Mouse (Mus musculus) retina, adult 2 months (tissue): ENCODE results near the gene Usmg5.
"Not testable (repeated sequence)": the region's sequence is repeated elsewhere in the genome, so short reads cannot be mapped to it uniquely, and the experiment has no call there.

Experiments used
- DNase-seq: peaks from one replicate; pipeline ENCODE4 v3.0.0-alpha.2; 2012; ENCODE audit warnings: low read depth, low spot score

Gene Usmg5

GRCm38 (mm10) chr19:47090550-47091156 lies at the start of gene Usmg5, which contains the start of gene Pdcd11:
Usmg5 (minus strand) TSS chr19:47090647.
Pdcd11 (plus strand) TSS chr19:47090768.
- DNase-seq = peak; percentile 92

- not testable (repeated sequence) for DNase-seq
Observed at GRCm38 (mm10) chr19:47139611-47140010, 49.2 kb upstream of the Usmg5 start.

- no peak for DNase-seq
Observed at GRCm38 (mm10) chr19:47137771-47138421, 47.4 kb upstream of the Usmg5 start, which contains the start of gene Calhm2. Calhm2 (minus strand) TSS chr19:47138294.

GRCm38 (mm10) chr19:47137051-47137581 lies 46.7 kb upstream of the Usmg5 start:
- DNase-seq = no peak

DNA sequence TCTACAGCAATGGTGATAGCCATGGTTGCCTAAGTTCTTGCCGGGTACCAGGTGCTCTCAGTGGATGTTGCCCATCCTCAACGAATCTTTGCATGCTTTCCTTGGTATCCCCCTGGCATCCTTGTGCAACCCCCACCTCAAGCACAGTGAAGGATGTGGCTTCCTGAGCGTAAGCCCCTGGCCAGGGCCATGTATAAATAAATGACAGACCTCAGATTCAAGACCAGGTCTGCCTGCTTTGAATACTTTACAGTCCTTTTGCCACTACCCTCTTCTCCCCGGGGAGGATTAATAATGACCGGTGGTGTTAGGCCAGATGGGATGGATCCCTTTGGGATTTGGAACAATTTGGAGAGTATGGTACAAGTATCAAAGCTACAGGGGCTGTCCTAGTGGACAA lies 45.7 kb upstream of the Usmg5 start:
- no peak for DNase-seq

GRCm38 (mm10) chr19:47135568-47135967 lies 45.1 kb upstream of the Usmg5 start:
- DNase-seq = no peak

DNA sequence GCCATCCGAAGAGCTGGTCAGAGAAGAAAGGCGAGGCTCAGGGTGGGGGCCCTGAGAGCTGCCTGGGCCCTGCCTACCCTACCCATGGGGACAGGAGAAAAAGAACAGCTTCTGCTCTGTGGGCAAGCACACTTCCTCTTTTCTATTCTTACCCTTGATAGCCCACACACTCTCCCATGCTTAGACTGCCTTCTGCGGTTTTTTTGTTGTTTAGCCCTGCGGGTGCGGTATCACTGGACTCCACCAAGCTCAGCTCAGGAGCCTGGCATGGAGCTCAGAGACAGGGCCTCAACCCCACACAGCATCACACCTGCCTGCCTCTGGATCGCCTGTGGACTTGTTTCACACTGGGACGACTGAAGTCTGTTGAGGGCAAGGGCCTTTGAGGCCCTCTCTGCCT lies 42.7 kb upstream of the Usmg5 start:
- no peak for DNase-seq

DNA sequence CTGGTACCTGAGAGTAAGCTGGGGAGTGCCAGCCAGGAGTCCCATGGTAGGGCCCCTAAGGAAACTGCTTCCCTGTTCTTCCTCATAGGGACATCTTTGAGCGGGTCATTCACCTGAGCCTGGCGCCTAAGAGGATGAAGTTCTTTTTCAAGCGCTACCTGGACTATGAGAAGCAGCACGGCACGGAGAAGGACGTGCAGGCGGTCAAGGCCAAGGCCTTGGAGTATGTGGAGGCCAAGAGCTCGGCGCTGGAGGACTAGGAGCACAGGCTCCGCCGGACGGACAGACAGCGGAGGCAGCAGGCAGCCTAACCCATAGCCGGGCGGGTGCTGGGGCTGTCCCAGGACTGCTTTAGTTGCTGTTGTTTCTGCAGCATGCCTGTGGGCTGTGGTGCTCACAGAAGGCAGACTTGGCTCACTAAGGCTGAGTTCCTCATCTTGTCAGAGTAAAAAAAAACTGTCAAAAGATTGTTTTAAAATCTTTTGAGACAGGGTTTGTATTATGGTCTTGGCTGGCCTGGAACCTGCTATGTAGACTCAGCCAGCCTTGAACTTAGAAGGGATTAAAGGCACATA lies 40.2 kb upstream of the Usmg5 start:
- no peak for DNase-seq

DNA sequence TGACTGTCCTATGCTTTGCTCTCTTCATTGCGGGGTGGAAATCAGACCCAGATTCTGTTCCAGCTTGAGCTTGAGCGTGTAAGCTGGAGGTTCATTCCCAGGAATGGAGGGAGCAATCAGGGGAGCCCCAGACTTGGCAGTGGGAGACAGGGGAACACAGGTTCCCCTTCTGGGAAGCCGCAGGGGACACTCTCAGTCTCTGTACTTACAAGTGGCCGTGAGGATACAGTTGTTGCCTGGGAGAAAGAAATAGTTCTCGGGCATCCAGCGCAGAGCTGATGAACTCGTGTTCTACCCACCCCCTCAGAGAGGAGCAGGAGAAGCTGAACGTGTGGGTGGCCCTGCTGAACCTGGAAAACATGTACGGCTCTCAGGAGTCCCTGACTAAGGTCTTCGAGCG lies 38.4 kb upstream of the Usmg5 start:
- DNase-seq = no peak

- no peak for DNase-seq
Observed at GRCm38 (mm10) chr19:47128164-47128563, 37.7 kb upstream of the Usmg5 start.

GRCm38 (mm10) chr19:47122802-47123201 lies 32.4 kb upstream of the Usmg5 start:
- DNase-seq = no peak

DNA sequence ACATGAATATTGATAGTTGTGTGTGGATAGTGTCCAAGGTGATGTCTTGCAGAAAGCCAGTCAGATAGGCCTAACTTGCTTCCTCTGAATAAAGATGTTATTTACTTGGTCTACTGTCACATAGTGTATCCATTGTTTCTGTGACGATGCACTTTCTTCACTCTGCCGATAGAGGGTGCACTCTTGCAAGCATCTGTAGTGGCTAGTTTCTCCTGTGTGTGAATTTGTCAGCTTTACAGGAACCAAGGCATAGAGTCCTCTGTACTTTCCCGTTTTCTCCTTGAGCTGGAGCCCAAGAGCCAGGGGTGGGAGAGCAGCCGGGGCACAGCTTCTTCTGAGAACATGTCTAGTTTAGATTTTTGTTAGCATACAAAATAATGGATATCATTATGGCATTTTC lies 30.6 kb upstream of the Usmg5 start:
- no peak for DNase-seq

GRCm38 (mm10) chr19:47118634-47119033 lies 28.2 kb upstream of the Usmg5 start:
- DNase-seq = no peak

DNA sequence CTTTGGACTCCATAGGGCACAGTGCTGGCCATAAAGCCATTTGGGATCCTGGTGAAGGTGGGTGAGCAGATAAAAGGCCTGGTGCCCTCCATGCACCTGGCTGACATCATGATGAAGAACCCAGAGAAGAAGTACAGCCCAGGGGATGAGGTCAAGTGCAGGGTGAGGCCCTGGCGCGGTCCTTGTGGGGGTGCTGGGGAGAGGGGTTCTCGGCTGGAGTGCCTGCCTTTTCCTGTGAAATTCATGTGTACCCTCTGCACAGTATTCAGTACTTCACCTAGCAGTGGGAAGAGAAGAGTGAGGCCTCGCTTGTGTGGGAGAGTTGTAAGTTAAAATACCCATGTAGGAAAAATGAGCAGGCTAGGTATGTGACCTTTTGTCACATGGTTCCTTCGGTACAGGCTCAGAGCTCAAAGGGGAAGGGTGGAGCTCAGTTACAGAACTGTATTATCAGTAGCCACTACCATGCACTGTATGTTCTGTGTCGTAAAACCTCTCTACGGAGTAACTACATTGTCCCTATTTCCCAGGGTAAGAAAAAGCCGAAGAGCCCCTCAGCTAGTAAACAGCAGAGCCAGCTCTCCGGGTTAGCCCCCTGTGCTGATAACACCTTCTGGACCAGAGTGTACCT lies 14.3 kb upstream of the Usmg5 start:
- DNase-seq = no peak

DNA sequence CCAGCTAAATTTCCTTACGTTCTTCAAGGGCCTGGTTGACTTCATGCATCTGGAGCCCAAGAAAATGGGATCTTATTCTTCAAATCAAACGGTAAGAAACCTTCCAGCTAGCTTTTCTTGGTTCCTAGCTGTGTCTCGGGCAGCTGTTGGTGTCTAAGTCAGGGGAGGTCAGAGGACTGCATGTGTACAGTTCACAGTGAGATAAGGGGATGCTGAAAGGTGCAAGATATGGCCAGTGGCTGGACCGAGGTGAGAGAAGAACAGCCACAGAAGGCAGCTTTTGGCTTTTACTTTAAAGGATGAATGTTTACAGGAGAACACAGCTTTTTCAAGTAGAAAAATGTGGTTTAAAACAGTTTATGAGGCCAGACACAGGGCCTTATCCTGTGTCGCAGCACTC lies 10.6 kb upstream of the Usmg5 start:
- DNase-seq = no peak

DNA sequence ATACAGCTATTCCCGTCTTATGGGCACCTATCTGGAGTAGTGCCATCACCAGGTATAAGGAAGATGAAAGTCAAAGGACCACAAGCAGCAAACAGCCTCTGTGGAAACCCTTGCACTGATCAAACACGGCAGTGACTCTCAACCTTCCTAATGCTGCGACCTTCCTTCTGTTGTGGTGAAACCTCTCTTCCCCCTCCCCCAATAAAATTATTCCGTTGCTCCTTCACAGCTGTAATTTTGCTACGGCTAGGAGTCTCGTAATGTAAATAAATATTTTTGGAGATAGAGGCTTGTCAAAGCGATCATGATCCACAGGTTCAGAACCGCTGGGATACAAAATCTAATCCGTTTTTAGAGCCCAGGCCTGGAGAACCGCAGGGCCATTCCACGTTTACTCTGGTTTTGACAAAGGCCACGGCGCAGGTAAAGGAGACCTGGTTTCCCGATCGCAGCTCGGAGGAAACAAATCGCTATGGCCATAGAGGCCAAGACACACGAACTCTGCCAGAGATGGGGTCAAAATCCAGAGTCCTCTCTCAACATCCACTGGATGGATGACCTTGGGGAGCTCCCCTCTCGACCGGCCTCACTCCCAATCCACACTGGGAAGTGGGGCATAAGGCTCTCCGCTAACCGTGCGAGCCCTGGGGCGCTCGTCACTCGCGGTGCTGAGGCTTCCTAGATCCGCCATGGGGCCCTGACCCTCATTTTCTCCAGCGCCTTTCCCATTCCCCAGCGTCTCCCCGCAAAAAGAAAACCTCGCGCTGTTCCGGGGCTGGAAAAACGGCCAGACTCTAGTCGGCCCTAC lies 525 bp downstream of the Usmg5 start:
- no peak for DNase-seq

DNA sequence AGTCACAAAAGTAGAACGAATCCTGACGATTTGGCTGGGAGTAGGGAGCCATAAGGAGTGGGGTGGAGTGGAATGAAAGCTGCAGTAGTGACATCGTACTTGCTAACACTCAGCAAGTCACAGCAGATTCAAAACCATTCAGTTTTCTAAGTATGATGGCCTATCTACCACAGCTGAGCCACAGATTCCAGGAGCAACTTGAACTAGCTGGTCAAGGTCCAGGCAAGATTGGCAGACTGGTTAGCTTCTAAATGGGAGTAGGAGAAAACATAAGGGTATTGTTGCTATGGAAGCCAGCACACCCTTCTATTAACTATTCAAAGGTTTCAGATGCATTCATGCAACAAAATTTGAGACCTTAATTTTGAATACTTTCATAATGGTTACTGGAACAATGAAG lies 2.2 kb downstream of the Usmg5 start:
- no peak for DNase-seq

GRCm38 (mm10) chr19:47067924-47068611 lies 22.4 kb downstream of the Usmg5 start:
- no peak for DNase-seq

- DNase-seq = peak; percentile 90
Observed at GRCm38 (mm10) chr19:47067096-47067882, 23.2 kb downstream of the Usmg5 start, which contains the start of gene Taf5. Taf5 (plus strand) TSS chr19:47067746.

GRCm38 (mm10) chr19:47065860-47066259 lies 24.6 kb downstream of the Usmg5 start:
- no peak for DNase-seq
